Mouse (Mus musculus) MEL-GATA-1-ER (cell line): ENCODE measurements around the gene Gnrhr.

ENCODE experiments used
- DNase-seq: peaks from one replicate; pipeline ENCODE4 v3.0.0-alpha.2; 2012; ENCODE audit warnings: low read depth; ENCODE audit errors: extremely low read depth

Gnrhr gene

DNA sequence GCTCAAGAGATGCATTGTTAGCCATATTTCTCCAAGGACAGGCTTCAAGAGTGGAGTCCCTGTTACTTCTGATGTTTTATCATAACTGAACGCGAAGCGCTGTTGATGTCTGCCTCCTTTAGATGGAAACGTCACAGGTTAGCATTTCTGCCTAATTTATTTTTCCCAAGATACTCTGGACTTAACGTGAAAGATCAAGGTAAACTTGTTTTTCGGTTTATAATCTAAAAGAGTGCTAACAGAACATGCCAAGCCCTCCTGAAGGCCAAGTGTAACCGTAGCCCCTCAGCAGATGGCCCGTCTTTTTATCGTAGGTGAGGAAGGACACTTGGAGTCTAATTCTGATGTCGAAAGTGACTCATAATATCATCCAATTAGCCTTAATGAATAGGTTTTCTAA, at the start of gene Gnrhr:
TSS of gene Gnrhr (minus strand) at position 101 of the 400 bp plus-strand sequence.
- DNase-seq = no peak

DNA sequence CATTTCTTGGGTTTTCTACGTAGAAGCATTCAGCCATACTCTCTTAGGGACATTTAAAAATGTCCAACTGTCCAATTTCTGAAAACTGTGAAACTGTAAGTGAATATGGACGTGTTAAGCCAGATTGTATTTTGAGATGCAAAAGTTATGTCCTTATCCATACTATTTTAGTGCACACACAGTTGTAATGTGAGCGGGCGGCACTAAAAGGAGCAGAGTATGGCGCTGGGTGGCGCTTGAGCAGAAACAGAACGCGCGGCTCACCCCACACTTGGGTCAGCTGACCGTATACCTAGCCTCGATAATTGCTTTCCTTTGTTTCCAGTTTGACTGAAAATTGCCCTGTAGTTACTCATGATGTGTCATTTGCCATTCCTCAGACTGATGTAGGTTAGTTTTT, 48.9 kb upstream of the Gnrhr start:
- DNase-seq = no peak

DNA sequence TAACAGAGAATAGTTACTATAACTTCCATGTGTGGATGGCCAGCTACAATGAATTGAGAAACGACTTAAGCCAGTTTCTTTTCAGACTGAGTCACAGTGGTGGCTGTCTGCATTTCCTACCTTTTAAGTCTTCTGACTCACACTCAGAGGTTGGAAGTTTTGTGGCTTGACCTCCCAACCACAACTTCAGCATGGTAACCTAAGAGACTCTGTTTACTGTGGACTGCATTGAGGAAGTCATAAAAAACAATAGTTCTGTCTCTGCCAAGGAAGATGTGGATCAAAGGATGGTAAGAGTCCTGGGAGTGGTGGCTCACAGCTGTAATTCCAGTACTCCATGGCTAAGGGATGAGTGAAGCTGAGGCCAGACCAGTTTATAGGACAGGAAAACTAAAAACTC, 47.2 kb upstream of the Gnrhr start:
- peak; percentile 2 for DNase-seq

DNA sequence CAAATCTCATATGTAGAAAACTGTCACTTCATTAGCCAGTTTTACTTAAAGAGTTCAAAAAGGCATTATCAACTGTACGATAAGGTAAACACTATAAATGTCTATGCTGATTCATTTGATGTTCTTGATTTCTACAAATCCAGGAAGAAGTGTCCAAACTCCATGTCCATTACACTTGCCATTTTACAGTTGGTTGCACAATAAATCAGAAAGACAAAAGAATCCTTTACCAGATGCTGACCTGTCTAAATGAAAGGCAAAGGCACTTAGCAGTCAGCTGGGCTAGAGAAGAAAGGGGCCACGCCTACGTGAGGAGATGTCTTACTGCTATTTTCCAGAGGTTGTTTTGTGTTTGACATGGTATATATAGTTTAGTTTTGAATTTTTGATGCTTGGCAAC, 46.6 kb upstream of the Gnrhr start:
- no peak for DNase-seq

DNA sequence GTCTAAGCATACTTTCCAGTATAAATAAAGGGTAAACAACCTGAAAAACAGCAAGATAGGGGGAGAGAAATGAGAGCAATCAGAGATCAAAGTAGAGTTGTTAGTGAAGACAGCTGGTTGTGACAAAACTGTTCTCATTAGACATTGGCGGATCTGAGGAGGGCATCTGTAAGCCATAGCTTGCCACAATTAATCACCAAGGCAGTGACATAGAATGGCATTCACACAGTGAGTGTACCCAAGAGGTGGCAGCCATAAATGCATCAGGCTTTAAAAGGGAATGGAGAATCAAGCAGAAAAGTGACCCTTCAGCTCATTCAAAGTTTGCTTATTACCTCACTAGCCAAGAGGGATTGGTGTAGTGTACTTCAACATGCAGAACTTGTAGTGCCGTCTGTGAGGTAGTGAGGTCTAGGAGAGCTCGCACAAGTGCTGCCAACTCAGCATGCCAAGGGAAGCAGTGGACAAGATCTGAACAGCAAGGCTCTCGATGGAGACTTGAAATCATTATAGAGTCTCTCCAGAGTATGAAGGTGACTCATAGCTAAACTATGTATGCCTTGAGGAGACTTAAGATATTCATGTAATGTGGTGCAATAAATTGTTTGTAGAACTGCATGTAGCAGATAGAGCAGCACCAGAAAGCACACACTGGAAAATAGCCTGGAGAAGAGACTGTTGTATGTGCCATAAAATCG, 29.6 kb upstream of the Gnrhr start:
- DNase-seq = no peak

DNA sequence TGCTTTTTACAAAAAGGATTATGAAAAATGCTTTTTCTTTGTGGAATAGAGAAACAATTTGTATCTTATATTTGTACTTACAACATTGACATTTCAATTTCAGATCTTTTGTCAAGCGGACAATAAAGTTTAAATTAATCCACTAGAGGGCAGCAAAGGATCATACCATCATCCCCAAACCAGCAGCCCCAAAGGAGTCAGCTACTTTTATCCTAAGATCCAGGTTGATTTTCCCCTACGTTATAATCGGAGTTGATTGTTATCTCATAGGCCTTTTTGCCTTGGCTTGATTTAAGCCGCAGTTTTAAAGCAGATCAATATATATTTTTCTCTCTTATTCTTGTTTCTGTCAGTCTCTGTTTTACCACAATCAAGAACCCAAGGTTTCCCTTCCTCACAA, 6.3 kb downstream of the Gnrhr start:
- peak; percentile 51 for DNase-seq

DNA sequence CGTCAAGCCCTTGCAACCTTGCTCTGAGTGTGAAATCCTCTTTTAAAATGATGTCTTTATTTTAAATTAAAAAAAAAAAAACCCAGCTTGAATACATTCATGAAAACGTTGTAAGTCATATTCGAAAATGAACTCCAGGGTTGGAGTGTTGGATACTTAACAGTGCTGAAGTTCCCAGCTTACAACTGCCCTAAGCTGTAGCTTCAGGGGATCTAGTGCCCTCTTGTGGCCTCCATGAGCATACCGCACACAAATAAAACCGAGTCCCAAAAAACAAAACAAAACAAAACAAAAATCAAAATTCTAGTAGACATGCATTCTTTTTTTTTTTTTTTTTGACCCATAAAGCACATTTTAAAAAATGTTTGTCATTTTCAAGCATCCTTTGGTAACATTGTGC, 6.9 kb downstream of the Gnrhr start:
- no peak for DNase-seq

DNA sequence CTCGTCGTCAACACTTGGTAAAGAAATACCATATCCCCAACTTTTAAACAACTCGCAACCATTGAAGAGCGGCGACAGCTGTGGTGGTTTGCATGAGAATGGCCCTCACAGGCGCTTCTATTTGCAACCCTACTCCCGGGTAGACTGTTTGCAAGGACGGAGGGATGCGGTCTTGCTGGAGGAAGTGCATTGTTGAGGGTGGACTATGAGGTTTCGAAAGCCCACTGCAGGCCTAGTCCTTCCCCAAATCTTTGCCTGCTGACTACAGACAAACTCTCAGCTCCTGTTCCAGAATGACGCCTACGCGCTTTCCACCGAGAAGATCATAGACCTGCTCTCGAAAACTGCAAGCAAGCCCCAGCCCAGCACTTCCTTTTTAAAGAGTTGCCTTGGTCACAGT, 7.4 kb downstream of the Gnrhr start:
- DNase-seq = no peak

DNA sequence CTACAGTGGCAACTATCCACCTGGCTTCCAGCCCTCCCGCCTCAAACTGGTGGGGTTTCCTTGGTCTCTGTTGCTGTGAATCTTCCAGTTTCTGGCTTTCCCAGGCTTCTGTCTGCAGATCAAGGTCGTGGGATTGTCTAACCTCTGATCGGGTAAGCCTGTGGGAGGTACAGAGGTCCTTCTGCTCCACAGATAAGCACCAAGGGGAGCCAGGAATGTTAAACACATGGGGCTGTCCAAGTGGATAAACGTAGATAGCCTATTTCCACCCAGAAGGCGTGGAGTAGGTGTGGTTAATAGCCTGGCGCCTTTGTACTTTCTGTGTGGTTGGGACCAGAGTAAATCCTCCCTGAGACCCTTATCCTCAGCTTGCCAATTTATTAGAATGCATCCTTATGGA, 10.3 kb downstream of the Gnrhr start:
- no peak for DNase-seq

DNA sequence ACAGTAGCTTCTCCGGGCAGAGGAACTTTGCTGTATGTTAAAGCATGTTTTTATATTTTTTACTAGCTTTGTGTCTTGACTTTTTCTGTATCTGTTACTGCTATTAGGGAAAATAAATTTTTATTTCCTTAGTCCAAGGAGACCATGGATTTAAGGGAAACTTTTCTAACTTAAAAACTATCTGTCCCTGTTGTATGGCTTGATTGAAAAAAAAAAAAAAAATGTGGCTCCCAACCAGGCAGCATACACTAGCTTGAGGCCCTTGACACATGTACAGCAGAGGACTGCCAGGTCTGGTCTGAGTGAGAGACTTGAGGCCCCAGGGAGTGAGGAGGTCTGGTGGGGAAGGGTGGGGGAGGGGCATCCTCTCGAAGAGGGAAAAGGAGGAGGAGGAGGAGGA, 23.9 kb downstream of the Gnrhr start:
- no peak for DNase-seq

DNA sequence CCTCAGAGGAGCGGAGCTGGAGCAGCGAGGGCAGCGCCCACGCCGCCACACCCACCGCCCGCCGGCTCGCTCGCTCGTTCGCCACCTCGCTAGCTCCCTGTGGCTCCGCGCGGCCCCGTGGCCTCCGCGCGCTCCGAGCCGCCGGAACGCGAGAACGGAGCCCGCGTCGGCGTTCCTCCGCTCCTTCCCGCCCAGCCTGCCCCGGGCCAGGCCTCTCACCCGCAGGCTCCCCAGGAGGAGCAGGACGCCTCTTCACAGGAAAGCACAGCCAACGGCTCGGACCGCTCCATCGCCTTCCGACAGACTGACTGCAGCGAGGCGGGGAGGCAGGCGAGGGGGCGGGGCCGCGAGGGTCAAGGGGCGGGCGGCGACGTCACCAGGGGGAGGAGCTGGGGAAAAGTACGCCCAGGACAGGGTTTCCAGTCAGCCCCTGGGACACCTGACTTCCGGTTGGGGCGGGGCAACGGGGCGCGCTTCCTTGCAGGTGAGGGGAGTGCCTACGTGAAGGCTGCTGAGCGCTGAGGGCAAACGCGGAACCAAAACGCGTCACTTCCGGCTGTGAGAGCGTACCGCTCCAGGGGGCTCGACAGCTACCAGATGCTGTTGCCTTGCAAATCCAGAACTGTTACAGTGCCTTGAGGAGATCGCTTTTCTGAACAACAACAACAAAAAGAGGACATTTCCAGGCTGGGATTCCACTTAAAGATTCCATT, 25.1 kb downstream of the Gnrhr start, which contains the start of gene Uba6:
TSS of gene Uba6 (minus strand) at position 355 of the 713 bp plus-strand sequence.
- peak; percentile 96 for DNase-seq

DNA sequence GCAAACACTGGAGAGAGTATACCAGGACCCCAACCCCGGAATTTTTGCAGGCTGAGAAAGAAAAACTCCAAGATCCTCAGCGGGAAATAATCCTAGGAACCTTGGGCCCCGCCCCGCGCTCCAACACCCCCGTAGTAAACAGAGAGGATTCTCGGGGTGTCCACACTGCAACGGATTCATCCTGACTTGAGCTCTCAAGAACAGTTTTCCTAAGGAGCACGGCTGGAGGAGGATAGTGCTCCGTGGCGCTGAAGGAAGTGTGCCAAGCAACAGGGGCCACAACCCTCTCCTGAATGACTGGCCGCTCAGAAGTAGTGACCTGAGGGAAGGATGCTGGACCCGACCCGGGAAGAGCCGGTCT, 25.6 kb downstream of the Gnrhr start:
- no peak for DNase-seq
